Mouse (Mus musculus) c-Kit-positive CD71-positive TER-119-negative erythroid progenitor cells, embryonic 14.5 days (primary cell): ENCODE results near the gene Nhp2.

Experiments
- DNase-seq: peaks from one replicate; pipeline ENCODE4 v3.0.0-alpha.2; 2013; ENCODE audit warnings: low read depth

Gene Nhp2

DNA sequence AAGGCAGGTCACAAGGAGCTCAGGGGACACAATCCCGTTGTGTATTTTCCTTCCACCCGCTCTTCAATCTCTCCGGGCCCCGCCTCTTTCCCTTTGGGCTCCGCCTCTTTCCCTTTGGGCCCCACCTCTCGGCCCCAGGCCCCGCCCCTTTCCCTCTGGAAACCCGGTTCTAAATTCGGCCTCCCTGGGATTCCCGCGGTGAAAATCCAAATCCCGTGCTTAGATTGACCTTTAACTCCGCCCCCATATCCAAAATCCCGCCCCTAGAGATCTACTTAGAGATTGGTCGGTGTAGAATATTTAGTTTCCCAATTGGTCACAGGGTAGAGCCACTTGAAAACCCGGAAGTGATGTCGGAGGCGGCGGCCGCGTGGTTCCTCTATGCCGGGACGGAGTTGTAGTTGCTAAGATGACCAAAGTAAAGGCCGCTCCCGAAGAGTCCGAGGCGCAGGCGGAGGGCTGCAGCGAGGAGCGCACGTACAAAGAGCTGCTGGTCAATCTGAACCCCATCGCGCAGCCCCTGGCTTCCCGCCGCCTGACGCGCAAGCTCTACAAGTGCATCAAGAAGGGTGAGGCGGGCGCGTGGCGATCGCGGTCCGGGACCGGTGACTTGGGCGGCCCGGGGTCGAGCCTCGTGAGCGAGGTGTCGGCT lies at the start of gene Nhp2:
Nhp2 (plus strand) TSS at position 327 of the 652 bp plus-strand sequence.
- peak; percentile 98 for DNase-seq

DNA sequence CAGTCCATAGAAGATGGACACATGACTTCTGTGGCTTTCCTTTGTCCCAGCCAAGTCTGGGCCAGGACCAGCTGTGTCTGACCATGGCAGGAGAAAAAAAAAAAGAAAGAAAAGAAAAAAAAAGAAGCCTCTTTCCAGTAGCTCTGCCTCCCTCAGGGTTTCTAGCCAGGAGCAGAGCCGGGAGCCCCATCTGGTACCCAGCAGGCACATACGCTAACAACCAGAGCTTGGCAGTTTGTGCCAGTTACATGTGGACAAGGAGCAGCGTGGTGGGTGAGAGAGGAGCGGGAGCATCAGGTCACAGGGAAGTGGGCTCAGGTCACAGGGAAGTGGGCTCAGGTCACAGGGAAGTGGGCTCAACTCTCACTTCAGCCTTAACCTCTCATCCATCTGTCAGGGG lies 43.1 kb upstream of the Nhp2 start:
- DNase-seq, result no peak

DNA sequence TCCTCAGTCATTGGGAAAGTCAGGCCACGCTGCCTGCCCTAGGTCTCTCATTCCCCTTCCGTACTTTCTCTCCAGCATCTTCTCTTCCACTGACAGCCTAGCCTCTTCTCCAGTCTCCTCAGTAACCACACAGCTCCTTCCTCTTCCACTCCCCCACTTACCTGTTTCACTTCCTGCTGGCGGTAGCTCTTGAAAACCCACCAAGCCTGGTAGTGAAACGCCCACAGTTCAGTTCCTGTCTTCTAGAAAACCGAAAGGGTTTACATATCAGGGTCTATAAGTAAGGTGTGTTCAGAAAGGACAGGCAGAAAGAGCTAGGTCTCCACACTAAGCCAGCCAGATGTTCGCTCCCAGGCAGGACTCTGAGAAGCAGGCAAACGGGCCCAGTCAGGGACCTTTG lies 41.9 kb upstream of the Nhp2 start:
- DNase-seq, result no peak

DNA sequence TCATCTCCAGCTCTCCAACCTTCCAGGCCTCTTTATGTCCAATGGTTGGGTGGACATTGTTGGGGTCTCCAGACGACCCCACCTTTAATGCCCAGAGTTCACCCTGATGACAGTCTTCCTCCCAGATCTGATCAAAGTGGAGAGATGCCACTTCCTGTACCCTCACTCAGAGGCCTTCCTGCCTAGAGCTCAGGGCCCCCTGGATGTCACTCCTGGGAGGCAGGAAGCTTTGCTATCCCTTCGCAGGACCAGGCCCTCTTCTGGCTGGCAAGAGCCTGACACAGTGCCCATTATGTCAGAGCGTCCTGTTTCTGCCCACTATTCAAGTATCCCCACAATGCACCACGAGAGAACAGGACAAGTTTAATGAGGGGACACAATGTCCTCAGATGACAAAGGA lies 40.5 kb upstream of the Nhp2 start:
- DNase-seq, result no peak

DNA sequence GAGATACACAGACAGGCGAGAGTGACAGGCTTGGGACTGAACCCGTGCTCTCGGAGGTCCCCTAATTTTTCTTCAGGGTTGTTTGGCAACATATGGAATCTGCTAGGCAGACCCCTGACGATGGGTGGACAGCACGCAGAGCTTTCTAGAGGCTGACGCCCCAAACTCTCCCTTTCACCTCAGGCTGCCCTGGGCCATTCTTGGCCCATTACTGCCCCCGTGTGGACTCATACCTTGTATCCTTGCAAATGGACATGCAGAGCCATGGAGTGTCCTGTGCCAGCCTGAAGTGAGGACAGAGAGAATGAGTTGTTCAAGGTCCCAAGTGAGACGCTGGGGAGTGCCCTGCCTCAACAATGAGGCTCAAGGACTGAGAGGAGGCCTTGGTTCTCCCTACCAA lies 36.8 kb upstream of the Nhp2 start:
- DNase-seq, result peak; percentile 67

DNA sequence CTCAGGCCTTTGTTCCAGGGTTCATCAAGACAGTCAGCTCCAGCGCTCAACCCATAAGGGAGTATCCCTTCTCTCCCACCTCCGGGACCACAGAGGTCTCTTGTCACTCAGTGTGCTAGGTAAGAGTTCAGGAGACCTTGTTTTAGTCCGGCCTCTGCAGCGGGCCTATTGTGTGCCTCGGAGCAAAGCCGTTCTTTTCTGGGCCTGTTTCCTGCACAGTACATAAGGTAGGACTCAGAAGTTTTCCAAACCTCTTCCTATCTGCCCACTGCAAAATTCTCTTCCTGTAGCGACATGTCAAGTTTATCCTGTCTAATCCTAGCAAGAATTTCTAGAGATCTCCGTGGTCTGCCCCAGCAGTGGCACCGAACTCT lies 35.5 kb upstream of the Nhp2 start:
- DNase-seq, result no peak

DNA sequence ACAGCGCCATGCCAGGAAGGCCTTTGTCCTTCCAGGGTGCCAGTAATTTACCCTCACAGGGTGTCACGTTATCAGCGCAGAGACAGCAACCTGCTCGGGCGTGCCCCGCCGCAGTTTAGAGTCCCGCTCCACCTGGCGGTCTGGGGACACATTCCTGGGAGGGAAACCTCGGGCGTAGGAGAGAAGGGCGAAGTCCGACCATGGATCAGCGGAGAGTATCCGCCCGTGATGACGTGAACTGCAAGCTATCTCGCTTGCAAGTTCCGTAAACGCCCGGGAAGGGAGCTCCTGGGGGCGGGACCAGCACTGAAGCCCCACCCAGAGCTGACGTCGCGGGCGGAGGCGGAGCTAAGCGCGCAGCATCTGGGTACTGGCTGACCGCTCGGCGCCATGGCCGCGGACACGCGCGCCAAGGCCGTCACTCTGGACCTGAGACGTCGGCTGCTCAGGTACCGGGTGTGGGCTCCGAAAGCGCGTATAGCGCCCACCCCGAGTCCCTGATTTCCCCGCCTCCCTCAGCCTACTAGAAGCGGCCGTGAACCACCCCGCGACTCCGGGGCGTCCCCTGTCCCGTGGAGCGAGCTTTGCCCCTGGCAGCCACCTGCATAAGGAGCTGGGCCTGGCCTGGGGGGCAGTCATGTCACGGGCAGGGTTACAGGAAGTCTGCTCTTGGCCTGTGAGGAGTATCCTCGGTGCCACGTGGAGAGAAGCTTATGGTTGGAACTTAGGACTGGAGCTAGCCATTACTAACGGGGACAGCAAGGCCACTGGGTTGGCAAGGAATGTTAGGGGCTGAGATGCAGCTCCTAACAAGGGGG lies 34.9 kb upstream of the Nhp2 start, which contains the start of gene Phykpl:
Phykpl (plus strand) TSS at position 327 of the 818 bp plus-strand sequence.
- DNase-seq, result peak; percentile 92

DNA sequence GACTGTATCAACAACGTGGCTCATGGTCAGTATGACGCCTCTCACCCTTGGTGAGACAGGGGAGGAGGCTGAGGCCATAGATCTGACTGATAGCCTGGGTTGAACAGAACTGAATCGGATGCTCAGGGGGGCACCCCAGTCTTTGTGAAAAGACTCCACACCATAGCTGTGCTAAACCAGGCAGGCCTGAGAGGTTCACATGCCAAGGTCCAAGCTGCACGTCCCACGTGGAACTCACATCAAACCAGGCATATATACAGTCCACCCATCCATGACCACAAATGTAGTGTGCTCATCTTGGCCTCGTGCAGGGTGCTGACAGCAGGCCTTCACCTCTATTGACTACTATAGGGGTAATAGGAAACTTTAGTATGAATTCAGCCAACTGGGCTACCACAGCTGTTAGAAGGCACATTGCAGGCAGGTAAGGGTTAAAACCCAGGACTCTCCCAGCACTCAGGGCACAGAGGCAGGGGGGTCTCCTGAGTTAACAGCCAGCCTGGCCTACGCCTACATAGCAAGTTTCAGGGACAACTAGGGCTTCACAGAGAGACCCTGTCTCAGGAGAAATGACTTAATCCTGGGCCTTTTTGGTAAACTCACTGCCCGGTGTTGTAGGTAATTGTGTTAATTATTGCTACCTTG lies 33.8 kb upstream of the Nhp2 start:
- DNase-seq, result no peak

DNA sequence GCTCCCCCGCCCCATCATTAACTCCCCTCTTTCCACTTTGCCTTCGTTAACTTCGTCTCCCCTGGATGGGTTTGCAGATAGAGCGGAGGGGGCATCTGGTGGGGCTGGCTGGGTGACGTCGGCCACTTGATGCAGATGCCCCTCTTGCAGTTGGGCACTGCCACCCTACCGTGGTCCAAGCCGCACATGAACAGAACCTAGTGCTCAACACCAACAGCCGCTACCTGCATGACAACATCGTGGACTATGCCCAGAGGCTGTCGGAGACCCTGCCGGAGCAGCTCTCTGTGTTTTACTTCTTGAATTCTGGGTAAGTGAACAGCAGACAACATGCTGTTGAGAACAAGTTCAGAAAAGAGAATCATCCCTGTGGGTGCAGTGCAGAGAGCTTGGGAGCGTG lies 33.1 kb upstream of the Nhp2 start:
- no peak for DNase-seq

DNA sequence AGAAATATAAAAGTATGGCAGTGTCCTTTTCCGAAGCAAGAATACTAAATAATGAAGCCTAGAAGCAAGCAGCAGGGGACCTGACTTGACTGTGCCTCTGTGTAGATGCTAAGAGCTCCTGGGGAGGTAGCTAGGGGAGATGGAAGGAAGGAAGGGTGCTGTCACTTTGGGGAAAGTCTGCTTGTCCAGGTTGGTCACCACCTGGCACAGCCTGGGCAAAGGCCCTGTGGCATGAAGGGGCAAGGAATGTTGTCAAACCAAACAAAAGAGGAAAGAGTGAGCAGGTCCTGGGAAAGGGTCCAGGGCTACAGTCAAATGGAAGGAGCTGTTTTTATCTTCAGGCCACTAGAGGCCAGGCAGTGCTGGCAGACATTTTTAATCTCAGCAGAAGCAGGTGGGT lies 32.5 kb upstream of the Nhp2 start:
- no peak for DNase-seq

DNA sequence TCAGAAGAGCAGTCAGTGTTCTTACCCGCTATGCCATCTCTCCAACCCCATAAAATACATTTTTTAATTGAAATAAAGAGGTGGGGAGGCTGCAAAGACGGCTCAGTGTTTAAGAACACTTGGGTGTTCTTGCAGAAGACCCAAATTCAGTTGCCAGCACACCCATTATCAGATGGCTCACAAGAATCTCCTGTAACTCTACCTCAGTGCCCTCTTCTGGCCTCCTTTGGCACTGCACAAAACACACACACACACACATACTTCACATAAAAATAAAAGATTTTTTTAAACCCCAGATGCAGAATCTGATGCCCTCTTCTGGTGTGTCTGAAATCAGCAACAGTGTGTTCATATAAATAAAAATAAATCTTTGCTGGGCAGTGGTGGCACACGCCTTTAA lies 30.7 kb upstream of the Nhp2 start:
- no peak for DNase-seq

DNA sequence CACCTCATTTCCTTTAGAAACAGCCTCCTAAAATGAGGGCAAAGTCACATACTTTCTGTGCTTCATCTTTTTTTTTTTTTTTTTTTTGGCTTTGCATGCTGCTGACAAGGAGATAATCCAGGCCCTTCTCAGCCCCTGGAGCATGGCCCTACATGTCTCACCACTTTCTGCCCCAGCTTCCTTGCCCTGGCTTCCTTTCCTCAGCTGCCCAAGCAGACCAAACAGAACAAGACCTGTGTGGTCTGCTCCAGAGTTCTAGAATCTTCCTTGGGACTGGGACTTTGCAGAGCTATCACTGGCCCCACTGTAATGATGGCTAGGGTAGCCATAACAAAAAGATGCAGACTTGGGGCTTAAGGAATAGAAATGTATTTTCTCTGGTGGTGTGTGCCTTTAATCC lies 29.5 kb upstream of the Nhp2 start:
- DNase-seq, result no peak

DNA sequence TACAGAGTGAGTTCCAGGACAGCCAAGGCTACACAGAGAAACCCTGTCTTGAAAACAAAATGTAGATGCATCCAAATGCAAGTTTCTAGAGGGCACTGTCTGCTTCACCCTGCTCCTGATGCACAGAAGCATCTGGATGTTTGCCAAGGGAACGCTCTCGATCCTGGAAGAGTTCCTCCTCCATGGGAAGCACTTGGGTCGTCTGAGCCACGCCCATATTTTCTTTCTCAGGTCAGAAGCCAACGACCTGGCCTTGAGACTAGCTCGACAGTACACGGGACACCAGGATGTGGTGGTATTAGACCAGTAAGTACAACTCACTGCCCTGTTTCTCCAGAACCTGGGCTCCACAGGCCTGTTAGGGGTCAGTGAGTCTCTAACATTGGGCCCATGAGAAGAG lies 28.4 kb upstream of the Nhp2 start:
- no peak for DNase-seq

DNA sequence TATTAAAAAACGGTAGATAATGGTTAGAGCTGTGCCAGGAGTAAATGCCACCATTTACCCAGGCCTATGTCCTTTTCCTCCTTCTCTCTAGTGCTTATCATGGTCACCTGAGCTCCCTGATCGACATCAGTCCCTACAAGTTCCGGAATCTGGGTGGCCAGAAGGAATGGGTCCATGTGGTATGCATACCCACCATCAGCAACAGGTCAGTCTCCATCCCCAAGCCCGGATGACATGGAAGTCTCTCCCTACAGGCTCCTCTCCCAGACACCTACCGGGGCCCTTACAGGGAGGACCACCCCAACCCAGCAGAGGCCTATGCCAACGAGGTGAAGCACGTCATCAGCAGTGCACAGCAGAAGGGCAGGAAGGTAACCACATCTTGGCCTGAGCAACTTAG lies 27.6 kb upstream of the Nhp2 start:
- no peak for DNase-seq

DNA sequence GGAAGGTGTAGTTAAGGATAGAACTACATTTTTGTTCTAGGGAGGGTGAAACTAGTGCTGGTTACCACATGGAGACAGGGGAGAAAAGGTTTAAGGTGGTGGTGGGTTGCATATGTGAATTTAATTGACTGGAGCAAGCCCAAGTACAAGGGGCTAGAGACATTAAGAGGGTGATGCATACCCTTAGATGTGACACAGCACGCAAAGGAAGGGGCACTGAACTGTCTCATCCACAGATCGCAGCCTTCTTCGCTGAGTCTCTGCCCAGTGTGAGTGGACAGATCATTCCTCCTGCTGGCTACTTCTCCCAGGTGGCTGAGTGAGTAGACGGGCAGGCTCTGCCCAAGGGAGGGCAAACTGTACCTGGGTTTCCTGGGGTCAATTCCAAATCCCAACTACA lies 26.2 kb upstream of the Nhp2 start:
- no peak for DNase-seq

DNA sequence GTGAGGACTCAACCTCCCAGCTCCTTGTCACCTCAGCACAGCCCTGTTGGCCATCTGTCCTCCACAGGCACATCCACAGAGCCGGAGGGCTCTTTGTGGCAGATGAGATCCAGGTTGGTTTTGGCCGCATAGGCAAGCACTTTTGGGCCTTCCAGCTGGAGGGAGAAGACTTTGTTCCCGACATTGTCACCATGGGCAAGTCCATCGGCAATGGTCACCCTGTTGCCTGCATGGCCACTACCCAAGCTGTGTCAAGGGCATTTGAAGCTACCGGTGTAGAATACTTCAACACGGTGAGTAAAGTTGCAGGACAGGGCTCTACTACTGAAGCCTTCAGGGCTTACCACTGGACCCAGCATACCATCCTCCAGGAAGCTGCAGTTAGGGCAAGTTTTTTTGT lies 25.7 kb upstream of the Nhp2 start:
- no peak for DNase-seq

DNA sequence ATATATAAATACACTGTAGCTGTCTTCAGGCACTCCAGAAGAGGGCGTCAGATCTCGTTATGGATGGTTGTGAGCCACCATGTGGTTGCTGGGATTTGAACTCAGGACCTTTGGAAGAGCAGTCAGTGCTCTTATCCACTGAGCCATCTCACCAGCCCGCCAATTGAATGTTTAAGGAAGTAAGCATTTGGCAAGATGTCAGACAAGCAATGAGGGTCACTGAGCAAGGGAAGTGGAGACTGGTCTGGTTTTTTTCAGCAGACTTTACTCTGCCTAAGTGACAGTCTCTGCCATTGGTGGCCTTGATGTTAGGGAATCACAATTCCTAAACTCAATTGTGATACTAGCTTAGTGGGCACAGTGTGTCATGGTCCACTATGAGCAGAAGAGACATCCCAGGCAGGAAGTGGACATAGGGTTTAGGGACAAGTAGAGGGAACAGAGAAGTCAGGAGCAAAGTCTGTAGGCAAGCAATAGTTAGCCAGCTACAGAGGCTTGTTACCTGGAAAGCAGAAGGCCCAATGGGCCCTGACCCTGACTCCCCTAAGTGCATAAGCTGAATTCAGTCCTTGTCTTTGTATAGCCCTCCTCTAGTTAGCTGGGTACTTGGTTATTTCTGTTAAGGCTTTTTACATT lies 24.7 kb upstream of the Nhp2 start:
- DNase-seq, result no peak

DNA sequence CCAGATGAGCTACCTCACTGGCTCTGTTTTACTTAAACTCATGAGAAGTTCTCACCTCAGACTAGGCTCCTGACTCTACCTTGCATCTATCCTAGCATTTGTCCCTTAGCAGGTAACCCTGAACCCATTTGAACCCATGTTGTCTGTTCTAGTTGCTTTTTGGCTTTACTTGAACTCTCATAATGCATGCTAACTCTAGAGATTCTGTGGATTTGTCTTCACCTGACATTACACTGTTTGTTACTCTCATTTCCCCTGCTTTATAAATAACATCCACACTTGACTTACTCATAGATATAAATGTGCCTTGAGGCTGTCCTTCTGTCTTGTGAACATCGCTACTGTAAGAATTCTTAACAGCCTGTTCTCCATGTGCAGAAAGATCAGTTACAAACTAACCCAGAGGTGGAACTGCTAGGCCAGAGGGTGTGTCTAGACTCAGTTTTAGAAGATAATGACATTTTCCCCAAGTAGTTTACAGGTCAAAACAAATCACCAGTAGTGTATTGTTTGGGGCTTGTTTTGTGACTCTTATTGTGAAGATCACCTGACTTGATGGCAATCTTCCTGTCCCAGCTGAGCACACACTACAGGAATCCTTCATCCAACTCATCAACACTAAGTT lies 24.0 kb upstream of the Nhp2 start:
- no peak for DNase-seq

DNA sequence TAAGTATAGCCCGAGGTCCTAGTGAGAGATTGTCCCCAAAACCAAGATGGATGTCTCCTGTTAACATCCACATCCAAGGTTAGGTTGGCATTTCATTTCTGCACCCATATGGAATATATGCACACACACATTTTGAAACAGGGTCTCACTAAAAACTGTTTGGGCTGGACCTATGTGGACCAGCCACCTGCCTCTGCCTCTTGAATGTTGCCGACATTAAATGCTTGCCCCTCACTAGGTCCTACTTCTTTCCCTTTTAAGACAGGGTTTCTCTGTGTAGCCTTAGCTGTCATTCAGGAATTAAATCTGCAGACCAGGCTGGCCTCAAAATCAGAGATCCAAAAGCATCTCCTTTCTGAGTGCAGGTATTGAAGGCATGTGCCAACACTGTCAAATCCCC lies 22.0 kb upstream of the Nhp2 start:
- no peak for DNase-seq

DNA sequence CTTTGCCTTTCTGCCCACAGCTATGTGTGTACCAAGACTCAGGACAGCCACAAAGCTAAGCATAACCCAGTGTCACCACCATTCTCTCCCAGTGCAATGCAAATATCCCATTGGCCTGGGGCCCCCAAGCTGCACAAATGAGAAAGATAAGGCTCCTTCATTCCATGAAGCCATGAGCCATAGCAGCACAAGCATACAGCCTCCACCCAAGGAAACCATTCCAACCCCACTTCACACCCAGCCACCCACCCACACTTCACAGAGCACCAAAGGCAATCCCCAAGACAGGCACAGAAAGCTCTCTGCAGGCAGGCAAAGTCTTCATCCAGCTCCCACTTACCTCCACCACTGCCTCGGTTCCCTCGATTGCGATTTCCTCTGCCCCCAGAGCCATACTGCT lies 17.3 kb upstream of the Nhp2 start:
- no peak for DNase-seq

DNA sequence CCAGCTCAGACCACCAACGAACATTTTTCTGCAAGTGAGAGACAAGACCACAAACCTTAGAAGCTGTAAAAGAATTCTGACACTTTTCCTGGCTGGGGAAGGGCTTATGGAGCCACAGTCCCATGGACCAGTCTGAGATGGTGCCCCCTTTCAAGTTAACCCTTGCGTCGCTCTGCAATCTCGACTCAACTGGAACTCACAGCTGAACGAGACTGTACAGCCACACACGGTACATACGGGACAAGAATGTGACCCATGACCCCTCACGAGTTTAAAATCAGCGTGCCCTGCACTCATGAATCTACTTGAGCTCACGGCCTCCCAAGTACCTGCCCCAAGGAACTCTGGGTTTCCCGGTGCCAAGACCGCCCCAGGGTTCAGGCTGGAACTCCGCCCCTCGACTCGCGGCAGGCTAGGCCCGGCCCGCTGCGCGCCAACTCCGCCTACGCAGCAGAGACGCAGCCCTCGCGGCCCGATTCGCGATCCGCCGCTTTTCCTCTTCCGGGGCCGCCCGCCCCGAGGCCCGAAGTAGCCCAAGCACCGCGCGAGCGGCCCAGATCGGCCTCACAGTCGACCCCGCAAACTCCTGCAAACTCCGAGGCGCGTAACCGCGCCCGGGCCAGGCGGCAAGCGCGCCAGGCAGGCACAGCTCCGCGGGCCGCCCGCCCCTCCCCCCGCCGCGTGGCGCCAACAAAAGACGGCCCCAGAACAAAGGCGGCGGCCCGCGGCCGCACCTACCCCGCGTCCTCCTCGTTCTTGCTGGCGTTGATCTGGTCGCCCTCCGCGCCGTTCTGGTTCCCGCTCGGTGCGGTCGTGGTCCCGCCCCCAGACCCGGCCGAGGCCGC lies 13.7 kb upstream of the Nhp2 start:
- DNase-seq, result peak; percentile 81
